Mouse (Mus musculus) urinary bladder, postnatal 25 days (tissue): Measurements from ENCODE around the gene Ganc.

Experiments used
- DNase-seq: peaks from one replicate; pipeline ENCODE4 v3.0.0; 2022; ENCODE audit warnings: low spot score

Ganc gene

DNA sequence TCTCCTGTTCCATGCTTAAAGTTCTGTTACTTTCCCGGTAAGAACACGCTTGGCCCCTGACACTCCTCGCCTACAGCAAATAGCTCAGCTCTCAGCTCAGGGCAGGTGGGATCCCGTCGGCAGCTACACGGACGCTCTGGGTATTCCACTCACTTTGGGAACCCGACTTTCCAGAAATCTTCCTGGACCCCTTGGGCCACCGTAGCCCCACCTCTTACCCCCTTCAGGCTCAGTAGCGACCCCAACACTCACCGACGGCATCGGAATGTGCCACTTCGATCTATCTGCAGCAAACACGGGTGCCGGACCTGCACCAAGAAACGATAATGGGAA lies at the start of gene Ganc:
Gene Ganc (plus strand): TSS at position 244 of the 333 bp plus-strand sequence.
- no peak for DNase-seq

DNA sequence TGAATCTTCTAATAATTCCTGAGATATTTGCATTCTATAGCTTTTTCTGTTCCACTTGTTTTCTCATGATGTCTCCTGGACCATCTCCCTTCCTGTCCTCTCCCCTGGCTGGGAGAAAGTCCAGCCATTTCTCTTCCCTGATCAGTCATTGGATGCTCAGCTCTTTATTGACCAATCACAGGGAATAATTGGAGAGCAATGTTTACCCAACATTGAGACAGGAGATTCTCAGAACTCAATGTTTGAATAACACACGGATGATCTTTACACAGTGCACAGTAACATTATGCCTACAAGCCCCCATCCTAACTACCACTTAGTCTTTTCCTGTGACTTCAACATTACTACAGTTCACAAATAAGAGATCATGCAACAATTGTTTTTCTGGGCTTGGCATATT lies 43.3 kb upstream of the Ganc start:
- DNase-seq: no peak

DNA sequence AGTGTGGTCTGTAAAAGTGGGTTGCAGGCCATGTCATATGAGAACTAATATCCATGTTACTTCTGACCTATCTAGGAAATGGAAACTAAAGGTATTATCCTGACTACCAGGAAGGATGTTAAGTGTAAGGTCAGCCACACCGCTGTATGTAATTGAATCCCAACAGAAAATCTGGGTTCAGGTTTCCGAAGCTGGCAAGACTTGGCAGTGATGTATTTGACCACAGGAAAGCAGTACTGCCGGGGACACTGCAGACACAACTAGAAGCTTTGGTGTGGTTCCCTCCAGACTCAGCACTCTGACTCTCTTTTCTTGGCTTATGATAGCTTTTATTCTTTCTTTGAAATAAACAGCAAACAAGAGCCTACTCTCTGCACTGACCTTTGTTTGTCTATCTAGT lies 37.2 kb upstream of the Ganc start:
- no peak for DNase-seq

DNA sequence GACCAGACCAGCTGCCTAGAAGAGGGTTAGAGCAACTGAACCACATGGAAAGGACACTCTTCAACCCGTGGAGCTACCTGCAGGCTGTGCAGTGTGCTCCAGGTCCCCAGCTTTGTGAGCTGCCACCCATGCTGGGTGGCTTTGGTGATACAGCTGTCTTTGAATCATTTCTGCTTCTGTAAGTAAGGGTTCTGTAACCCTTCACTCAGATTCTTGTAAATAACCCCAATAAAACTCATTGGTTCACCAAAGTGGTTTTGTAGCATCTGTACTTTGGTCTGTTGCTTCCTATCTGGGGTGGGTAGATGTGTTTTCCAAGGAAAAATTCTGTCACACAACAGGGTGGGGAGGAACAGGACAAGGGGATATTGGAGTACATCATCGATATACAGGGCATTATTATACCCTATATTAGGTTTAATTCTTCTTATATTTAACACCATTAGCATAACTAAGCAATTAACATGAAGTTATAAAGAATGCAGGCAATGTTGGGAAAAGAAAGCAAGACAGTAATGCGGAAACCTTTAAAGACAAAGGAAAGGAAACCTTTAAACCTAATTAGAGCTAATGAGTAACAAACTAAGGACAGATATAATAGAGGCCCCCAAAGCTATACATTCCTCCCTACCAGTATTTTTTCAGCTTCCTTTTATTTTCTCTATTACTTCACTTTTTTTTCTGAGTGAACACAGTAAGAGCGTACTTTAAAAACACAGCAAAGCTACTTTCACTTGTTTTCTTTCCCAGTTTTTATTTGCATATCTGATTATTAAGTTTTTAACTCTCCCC lies 36.1 kb upstream of the Ganc start:
- DNase-seq: no peak

DNA sequence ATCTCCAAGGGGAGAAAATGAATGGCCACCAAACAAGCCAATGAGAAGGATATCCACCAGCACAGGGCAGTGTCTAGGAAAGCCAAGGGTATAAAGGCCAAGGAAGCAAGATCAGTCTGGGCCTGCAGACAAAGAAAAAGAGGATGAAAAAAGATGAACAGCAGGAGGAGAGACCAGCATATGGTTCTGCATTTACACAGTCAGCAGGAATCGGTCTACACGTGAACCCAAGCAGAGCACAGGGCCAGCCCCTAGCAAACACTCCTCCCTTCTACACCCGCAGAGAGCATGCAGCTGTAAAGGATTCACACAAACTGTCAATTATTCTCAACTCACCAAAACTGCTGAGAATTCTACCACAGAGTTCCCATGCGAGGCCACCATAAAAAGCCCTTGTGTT lies 29.8 kb upstream of the Ganc start:
- DNase-seq: no peak

DNA sequence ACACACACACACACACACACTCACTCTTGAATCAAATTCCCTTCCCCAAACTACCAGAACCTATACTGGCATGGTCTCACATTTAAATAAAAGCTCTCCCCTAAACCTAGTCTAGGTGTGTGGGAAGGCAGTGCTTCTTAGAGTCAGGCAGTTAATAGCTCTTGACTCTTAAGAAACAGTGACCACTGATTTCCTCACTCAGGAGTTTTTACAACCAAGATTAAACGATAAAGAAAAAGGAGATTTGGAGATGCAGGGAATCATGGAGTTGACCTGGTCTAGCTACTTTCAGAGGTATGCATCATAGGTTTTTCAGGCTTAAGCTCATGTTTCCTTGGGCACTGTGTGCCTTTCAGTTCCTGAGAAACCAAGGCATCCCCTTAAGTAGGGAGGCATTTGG lies 17.4 kb upstream of the Ganc start:
- DNase-seq: no peak

DNA sequence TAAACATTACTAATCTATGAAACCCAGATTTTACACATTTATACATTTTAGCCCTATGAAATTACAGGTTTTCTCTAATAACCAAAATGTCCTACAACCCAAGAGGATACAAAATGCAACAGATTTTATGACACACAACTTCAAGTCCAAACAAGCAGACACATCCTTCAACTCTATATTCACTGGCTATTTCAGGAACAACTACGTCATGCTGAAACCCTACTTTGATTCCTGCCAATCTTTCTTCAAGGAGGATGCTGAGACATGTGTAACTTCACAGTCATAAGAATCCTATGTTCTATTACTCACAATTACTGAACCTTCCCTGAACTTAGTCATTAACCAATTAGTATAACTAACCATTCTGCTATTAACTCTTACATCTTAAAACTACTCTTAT lies 16.4 kb upstream of the Ganc start:
- no peak for DNase-seq

DNA sequence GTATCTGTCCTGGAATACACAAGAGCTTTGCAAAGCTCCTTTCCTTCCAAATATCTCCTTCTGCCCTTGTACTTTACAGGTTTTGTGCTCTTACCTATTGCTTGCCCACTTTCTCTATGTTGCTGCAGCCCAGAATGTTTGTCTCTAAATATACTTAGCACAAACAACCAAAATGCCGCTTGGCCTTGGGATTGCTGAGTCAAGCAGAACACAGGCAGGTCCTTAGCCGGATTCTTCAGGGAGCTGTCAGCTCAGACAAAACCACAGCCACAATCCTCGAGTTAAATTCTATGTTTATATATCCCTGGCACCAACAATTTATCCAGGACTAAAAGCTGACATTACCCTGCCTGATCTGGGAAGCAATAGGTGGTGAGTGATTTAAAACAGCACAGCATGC lies 14.3 kb upstream of the Ganc start:
- no peak for DNase-seq

DNA sequence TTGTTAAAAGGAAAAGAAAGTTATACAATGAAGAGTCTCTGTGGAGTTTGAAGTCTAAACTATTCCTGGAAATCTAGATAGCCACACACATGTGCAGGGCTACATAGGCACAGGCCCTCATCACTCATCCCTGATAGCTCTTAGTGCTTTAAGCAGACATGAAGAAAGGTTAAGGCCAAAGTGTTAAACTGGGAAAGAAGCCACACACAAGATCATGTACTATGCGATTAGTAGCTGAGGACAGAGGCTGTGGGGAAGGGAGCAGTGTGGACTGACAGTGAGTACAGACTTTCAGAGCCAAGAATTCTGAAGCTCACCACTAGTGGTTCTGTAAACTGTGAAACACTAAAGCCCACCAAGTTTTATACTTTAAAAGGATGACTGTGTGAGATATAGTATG lies 12.8 kb upstream of the Ganc start:
- DNase-seq: no peak

DNA sequence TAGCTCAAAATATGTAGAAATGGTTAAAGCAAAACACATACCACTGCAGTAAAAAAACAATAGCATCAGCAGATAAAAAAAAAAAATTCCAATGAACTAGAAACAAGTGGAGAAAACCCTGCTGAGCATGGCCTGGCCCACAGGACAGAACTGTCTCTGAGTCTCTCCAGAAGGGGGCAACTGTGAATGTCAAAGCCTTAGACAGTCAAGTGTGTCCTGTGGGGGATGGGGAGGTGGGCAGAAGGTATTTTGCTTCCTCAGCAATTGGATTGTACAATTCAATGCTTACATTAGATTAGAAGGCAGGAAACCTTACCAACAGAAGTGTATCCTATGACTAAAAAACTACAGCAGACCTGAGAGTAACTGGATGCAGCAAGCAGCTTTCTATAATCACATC lies 11.3 kb upstream of the Ganc start:
- no peak for DNase-seq

DNA sequence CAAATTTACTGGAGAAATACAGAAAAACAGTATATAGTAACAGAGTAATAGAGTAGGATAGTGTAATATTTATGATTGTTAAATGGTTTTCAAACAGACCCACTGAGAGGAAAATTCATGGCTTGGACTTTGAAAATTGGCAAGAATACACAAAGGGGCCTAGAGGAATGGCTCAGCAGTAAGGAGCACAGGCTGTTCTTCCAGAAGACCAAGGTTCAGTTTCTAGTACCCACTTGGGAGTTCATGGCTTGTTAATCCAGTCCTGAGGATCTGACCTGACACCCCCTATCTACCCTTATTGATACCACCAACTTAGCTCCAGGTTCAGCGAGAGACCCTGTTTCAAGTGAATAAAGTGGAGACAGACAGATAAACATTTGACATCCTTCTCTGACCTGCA lies 5.7 kb upstream of the Ganc start:
- DNase-seq: no peak

DNA sequence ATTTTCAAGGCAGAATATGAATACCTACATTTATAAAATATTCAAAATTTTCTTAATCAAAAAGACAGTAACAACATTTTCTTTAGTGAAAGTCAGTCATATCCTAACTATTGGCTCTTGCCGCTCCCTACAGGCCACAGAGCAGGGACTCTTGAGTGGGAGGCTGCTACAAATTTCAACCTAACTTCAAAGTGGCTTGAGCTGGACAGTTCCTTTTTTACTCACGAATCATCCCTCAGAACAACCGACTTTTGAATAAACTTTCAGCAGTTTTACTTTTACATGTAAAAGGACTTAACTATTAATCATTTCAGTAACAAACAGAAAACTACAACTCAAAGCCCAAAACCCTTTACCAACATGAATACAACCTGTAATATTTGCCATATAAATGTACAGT lies 883 bp upstream of the Ganc start:
- no peak for DNase-seq

DNA sequence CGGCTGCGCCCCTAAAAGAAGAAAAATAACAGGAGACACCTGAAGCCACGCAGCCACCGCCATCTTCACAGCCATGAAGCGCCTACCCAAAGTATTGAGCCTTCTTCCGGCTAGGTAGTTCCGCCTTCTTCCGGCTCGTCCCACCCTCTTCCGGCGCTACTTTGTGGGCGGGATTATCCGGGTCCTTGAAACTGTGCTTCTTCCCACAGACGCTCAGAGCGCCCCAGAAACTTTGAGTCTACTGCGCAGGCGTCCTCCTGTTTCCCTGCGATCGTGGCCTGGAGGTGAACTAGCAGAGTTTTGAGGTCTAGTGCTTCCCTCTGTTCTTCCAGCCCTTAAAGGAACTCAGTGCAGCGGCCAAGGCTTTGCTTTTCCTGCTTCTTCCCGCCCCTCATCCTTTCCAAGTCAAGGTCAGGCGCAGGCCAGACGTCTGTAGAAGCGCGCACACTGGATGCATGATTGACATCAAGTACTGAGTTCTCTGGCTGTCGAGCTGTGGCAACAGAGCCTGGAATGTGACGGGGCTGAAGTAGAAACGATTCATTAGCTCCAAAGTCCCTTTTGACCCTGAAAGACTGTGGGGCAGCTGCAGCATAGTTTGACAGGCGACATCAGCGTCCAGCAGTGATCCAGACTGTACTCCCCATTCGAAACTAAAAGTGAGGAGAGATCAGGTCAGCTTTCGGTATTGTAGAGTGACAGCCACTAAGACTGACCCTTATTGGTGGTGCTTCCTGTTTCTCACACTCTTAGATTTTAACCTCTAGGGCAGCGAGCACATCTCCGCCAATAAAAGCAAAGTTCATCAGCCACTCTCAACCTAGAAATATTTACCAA lies 508 bp downstream of the Ganc start, which contains the start of gene Tmem87a:
Gene Tmem87a (minus strand): TSS at position 128 of the 837 bp plus-strand sequence.
- DNase-seq: peak; percentile 88

DNA sequence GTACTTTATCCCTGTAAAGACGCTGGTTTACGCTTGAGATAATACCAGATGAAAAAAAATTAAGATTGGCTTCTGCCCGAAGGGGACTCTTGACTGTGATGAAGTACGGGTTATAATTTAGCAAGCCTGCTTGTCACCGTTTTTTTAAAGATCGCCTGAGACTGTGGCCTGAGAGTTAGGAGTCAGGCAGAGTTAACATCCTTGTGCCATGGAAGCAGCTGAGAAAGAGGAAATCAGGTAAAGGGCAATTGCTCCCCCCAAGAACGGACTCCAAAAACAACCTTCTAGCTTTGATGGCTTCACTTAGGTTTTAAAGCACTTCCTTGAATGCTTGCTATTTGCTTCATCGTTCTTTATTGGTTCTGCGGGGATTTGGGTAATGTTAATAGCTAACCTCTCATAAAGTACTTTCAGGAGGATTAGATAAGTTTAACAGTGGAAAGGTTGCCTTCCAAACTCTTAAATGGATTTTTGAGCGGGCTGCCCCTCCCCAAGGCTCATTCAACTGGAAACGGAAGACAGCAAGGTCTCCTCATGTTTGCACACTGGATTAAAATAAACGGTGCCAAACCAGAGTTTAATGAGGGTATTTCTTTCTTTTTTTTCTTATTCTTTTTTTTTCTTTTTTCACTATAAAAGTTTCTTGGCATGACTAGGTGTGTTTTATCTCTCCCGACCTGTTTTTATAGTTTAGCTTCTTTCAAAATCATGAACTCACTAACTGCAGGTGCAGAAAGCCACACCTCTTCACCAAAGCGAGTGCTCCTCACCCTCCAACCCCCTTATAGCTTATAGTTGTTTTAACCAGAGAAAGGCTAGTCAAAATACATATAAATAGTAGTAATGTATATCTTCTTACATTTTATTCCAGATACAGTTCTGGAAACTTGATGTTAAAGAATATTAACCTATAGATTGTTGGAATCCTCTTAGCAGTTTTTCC lies 1.4 kb downstream of the Ganc start:
- DNase-seq: no peak

DNA sequence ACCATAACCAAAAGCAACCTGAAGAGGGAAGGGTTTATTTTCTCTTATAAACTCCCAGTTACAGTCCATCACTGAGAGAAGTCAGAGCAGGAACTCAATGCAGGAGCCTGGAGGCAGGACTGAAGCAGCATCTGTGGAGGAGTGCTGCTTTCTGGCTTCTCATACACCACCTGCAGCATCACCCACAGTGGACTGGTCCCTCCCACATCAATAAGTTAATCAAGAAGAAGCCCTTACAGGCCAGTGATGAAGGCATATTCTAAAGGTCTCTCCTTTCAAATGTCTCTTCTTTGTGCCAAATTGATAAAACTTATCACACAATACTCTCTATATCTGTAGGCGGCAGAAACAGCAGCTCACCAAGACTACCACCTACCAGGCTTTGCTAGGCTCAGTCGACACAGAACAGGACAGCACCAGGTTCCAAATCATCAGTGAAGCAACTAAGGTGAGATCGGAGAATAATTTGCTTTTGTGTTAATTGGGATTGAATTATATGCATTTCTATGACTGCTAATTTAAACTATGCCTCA lies 7.5 kb downstream of the Ganc start:
- no peak for DNase-seq

DNA sequence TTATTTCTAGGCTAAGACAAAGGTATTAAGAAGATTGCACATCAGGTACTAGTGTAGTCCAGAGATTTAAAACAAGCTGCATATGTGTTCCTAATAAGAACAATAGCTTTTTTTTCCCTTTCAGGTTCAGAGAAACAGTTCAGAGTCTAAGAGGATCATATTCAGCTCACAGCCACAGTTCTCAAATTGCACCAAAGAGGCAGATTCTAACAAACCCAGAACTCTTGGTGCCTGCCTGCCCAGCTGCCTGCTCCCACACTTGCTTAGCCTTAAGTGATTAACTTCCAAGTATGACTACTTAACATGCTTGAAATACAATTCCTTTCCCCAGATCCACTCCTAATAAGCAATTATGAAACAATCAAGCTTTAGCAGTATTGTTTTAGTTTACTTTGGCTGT lies 10.4 kb downstream of the Ganc start:
- no peak for DNase-seq

DNA sequence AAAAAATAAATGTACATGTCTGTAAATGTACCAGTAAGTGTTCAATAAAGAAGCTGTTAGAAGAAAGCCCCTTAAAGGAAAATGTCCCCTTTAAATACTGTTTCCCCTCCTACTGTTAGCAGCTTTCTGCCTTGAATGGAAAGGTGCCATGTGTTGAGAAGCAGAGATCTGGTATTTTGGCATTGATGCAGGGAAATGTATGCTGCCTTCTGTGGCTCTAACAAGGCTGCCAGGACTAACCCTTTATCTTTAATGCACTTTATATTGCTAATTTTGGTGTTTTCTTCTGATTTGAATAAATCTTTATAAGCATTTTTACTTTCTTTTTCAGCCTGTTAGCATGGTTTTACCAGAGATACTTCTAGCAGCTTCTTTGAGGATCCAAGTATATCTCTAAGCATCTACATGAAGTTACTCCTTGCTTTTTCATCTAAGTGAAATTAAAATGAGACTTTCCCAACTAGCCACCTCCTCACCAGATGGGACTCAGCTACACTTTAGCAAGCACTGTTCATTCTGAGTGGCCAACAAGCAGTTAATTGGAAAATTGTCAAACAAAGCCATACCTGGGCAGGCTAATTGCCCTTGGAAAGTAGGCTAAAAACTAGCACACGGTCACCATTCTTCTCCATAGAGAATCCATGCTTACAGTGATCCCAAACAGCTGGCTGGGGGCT lies 11.2 kb downstream of the Ganc start:
- no peak for DNase-seq

DNA sequence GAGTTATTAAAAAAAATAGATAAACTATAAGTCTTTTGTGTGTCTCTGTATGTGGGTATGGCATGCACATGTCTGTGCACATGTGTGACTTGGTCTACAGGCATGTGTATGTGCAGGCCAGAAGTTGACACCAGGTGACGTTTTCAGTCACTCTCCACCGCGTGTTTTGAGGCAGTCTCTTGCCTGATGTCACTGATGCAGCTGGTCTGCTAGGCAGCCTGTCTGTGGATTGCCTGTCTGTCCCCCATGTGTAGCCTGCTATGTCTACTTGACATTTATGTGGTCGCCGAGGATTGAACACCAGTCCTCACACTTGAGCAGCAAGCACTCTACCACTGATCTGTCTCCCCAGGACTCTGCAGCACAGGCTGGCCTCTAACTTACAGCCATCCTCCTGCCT lies 20.7 kb downstream of the Ganc start:
- DNase-seq: no peak

DNA sequence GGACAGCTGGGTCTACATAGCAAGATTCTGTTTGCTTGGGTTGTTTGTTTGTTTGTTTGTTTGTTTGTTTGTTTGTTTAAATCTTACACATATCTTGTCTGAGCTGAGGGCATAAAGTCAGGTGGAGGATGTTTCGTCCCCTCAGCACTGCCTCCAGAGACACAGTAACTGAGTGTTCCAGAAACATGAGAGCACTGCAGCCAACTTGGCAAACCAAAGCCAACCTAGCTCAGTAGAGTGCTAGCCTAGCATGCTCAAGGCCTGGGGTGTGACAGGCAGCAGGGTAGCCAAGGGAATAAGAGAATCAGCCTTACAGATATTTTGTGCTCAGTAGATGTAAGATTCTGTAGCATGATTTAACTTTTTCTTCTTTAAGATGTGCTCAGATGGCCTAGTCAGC lies 40.8 kb downstream of the Ganc start:
- no peak for DNase-seq

DNA sequence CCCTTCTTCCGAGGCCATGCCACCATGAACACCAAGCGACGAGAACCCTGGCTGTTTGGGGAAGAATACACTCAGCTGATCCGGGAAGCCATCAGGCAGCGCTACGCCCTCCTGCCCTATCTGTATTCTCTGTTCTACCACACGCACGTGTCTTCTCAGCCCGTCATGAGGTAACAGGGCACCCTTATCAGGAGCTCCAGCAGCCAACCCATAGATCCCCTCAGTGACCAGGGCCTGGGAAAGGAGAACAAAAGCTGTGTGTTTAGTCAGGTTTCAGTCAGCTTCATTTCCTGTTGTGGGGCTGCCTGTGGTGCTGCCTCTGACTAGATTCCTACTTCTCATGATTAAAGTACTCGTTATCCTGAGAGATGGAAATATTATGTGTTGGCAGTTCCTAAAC lies 42.7 kb downstream of the Ganc start:
- no peak for DNase-seq

DNA sequence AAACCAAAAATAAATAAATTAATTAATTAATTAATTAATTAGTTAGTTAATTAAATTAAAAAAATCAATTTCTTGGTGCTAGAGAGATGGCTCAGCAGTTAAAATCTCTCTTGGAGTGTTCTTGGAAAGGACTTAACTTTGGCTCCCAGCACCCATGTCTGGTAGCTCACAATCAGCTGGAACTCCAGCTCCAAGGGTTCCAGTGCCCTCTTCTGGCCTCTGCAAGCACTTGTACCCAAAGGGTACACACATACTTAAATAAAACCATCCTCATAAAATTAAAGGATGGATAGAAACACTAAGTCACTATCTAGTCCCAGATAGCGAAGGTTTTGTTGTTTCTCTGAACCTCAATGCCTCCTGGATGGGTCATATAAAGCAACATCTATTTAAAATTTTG lies 43.6 kb downstream of the Ganc start:
- DNase-seq: no peak

DNA sequence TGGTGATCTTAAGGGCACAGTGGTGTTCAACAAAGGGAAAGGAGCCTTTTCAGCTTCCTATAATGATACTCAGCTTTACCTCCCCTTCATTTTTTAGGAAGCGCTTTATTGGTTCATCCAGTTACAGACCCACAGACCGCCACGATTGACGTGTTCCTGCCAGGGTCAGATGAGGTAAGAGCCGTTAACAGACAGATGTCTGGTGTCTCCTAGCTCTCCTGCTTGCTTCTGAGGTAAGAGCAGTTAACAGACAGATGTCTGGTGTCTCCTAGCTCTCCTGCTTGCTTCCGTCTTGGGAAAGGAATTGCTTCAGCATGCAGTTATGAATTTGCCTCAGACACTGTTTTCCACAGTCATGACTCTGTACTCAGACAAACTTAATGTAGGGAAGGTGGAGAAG lies 47.0 kb downstream of the Ganc start:
- DNase-seq: no peak
